ENCODE assay signal across 17 mouse cellular contexts in the genomic region with DNA sequence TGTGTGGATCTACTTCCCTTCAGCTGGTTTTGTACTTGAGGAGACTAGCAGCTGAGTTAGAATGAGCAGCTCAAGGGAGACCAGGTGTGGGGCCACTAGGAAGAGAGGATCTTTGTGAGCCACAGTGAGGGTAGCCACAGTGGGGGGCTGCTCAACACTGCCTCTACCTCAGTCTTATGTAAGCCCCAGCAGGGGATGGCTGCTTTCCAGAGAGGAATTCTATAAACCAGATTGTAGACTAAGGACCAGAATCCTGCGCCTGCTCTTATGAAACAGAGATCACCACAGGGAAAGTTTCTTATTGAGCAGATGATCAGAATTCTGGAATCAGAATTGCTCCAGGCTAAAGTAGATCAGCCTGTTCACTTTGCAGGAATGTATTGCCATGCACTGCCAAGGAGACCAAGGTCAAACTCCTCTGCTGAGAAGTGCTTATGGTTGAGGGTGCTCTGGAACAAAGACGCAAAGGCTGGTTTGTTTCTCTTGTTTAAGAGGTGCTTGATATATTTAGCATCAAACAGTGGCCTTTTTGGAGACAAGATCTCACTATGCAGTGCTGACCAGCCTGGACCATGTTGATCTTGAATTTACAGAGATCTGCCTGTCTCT. TPM values are rescaled to one million over a fixed set of nuclear protein-coding genes. Genes with fewer than 3 reads are reported as not detected.
DNase-seq lines count a peak whose midpoint lies in the region; ATAC-seq and TF ChIP-seq lines count a peak whose summit lies in the region.
"Had no signal": no experiment of that assay in that cellular context is flagged by ENCODE, and none has a peak within 500 bp of the region (broad histone marks: within the 10 kb centered on the region; RNA-seq: fewer than 3 reads in every experiment).

No protein-coding gene starts in this region.

- H3K9me3 ChIP-seq in heart, embryonic 12.5 days (replicated peaks), result no peaks in the 10 kb centered on the region
- no peaks in the 10 kb centered on the region for H3K9me3 ChIP-seq in limb, embryonic 12.5 days
- H3K9me3 ChIP-seq in limb, embryonic 10.5 days (replicated peaks), result no peaks in the 10 kb centered on the region
- H3K9me3 ChIP-seq: embryonic facial prominence, embryonic 13.5 days; midbrain, embryonic 15.5 days; neural tube, embryonic 13.5 days; stomach, embryonic 15.5 days had no signal

- no peak for DNase-seq in heart, postnatal 25 days (ENCODE audit: low spot score)
- no peak for DNase-seq in limb, embryonic 10.5 days (ENCODE audit: low spot score)
- peak; percentile 3 for DNase-seq in brain, embryonic 14.5 days (ENCODE audit: low read depth)
- DNase-seq in cerebellum, postnatal 36 days, result peak; percentile 76 to 83
- no peak for DNase-seq in ovary, adult 18-20 months (ENCODE audit: low spot score)
- DNase-seq: gastrocnemius, postnatal 14 days; lung, postnatal 14 days had no signal

- H3K9ac ChIP-seq in heart, embryonic 12.5 days, result no peak overlapping the region
- no peak overlapping the region for H3K9ac ChIP-seq in limb, embryonic 12.5 days (replicated peaks)
- H3K9ac ChIP-seq: embryonic facial prominence, embryonic 13.5 days; hindbrain, embryonic 14.5 days; midbrain, embryonic 15.5 days; neural tube, embryonic 13.5 days; stomach, embryonic 15.5 days had no signal

- H3K4me1 ChIP-seq in heart, embryonic 12.5 days (replicated peaks), result 0 out of 2 replicates have a peak, but pooled peaks cover 14% of the 10 kb centered on the region
- no peaks in the 10 kb centered on the region for H3K4me1 ChIP-seq in limb, embryonic 12.5 days (replicated peaks)
- no peaks in the 10 kb centered on the region for H3K4me1 ChIP-seq in limb, embryonic 10.5 days
- H3K4me1 ChIP-seq: embryonic facial prominence, embryonic 13.5 days; midbrain, embryonic 15.5 days; stomach, embryonic 15.5 days had no signal

- no peak for TF ChIP-seq POLR2A in brain, embryonic 14.5 days (IDR thresholded peaks at IDR 0.05; ENCODE audit: borderline replicate concordance, extremely low read depth, insufficient read depth, insufficient read length, poor library complexity, severe bottlenecking)

- H3K36me3 ChIP-seq in heart, embryonic 12.5 days, result peaks cover 64% of the 10 kb centered on the region
- H3K36me3 ChIP-seq in limb, embryonic 12.5 days, result peaks cover 88% of the 10 kb centered on the region
- peaks cover 91% of the 10 kb centered on the region for H3K36me3 ChIP-seq in limb, embryonic 10.5 days

- TF ChIP-seq CTCF in brain, embryonic 14.5 days (IDR thresholded peaks at IDR 0.05; ENCODE audit: borderline replicate concordance, extremely low read depth, insufficient read depth, insufficient read length), result no peak

- H3K27ac ChIP-seq in heart, embryonic 12.5 days (ENCODE audit: poor library complexity, severe bottlenecking), result peak overlapping the region; percentile 61
- H3K27ac ChIP-seq in limb, embryonic 12.5 days, result peak overlapping the region; percentile 35; the same call in 1 of the 2 replicates
- H3K27ac ChIP-seq in limb, embryonic 10.5 days, result no peak overlapping the region
- H3K27ac ChIP-seq: embryonic facial prominence, embryonic 13.5 days; hindbrain, embryonic 14.5 days; midbrain, embryonic 15.5 days; neural tube, embryonic 13.5 days; stomach, embryonic 15.5 days had no signal

- intact Hi-C loops in heart, postnatal 25 days (cut with DNase I), result no loop called here

- no peak overlapping the region for H3K4me3 ChIP-seq in heart, embryonic 12.5 days
- no peak overlapping the region for H3K4me3 ChIP-seq in limb, embryonic 12.5 days (replicated peaks)
- H3K4me3 ChIP-seq in limb, embryonic 10.5 days, result no peak overlapping the region
- H3K4me3 ChIP-seq: embryonic facial prominence, embryonic 13.5 days; midbrain, embryonic 15.5 days; neural tube, embryonic 13.5 days; stomach, embryonic 15.5 days had no signal

- H3K4me2 ChIP-seq in heart, embryonic 12.5 days, result no peak overlapping the region
- H3K4me2 ChIP-seq in limb, embryonic 12.5 days, result no peak overlapping the region
- H3K4me2 ChIP-seq: embryonic facial prominence, embryonic 13.5 days; hindbrain, embryonic 14.5 days; midbrain, embryonic 15.5 days; neural tube, embryonic 13.5 days; stomach, embryonic 15.5 days had no signal

- no peaks in the 10 kb centered on the region for H3K27me3 ChIP-seq in heart, embryonic 12.5 days (replicated peaks)
- H3K27me3 ChIP-seq in limb, embryonic 12.5 days, result no peaks in the 10 kb centered on the region
- H3K27me3 ChIP-seq in limb, embryonic 10.5 days (ENCODE audit: low read depth, poor library complexity, severe bottlenecking), result no peaks in the 10 kb centered on the region
- H3K27me3 ChIP-seq: embryonic facial prominence, embryonic 13.5 days; midbrain, embryonic 15.5 days; neural tube, embryonic 13.5 days; Patski; stomach, embryonic 15.5 days had no signal

- no peak for ATAC-seq in heart, embryonic 12.5 days (ENCODE audit: insufficient number of reproducible peaks, low FRiP score)
- ATAC-seq in limb, embryonic 12.5 days (ENCODE audit: insufficient number of reproducible peaks, insufficient read depth, low FRiP score, low TSS enrichment, low read depth), result no peak
- ATAC-seq in activated CD4-positive, CD25-positive, alpha-beta regulatory T cell, adult 4 months, result no peak
- ATAC-seq: forebrain, embryonic 14.5 days; midbrain, embryonic 15.5 days; Patski had no signal

- WGBS in heart, embryonic 12.5 days, result 64% methylated on average over 2 of the region's 2 CpGs
- WGBS in limb, embryonic 12.5 days, result 90% methylated on average over 2 of the region's 2 CpGs
- 92% methylated on average over 2 of the region's 2 CpGs for WGBS in limb, embryonic 10.5 days

RNA-seq across cellular contexts. Expression of a gene that starts 22.4 kb away (rescaled TPM):
- 2.9 and 3.3 TPM in 2 replicates for polyA plus RNA-seq in heart, embryonic 12.5 days (2016; fragmentation: Nextera tagmentation; extraction: Ambion mirVana)
- 1 to 10 TPM in 1 of 2 experiments, under 1 TPM in 1; 0.65 to 1.2 TPM for total RNA-seq in heart, postnatal 25 days (2021)
- 4.7 and 5.2 TPM in 2 replicates for polyA plus RNA-seq in limb, embryonic 12.5 days (2016; fragmentation: Nextera tagmentation; extraction: Ambion mirVana)
- 2.6 TPM in 2 replicates for polyA plus RNA-seq in limb, embryonic 10.5 days (2016; fragmentation: Nextera tagmentation; extraction: Ambion mirVana)
- polyA plus RNA-seq in brain, embryonic 14.5 days (2012; rRNA removed), result 3.0 and 4.1 TPM in 2 replicates
- polyA plus RNA-seq in activated CD4-positive, CD25-positive, alpha-beta regulatory T cell, adult 4 months (2017; shearing (Covaris generic)), result 1 to 10 TPM; 3.1 to 6.4 TPM

RNA-seq across cellular contexts. Expression of a gene that starts 22.8 kb away (rescaled TPM):
- 77.2 and 79.9 TPM in 2 replicates for polyA plus RNA-seq in heart, embryonic 12.5 days (2016; fragmentation: Nextera tagmentation; extraction: Ambion mirVana)
- 10 to 100 TPM; 76.8 to 80.7 TPM for total RNA-seq in heart, postnatal 25 days (2021)
- polyA plus RNA-seq in limb, embryonic 12.5 days (2016; fragmentation: Nextera tagmentation; extraction: Ambion mirVana), result 88.7 and 106 TPM in 2 replicates
- polyA plus RNA-seq in limb, embryonic 10.5 days (2016; fragmentation: Nextera tagmentation; extraction: Ambion mirVana), result 53.3 and 61.0 TPM in 2 replicates
- 117 and 173 TPM in 2 replicates for polyA plus RNA-seq in brain, embryonic 14.5 days (2012; rRNA removed)
- polyA plus RNA-seq in activated CD4-positive, CD25-positive, alpha-beta regulatory T cell, adult 4 months (2017; shearing (Covaris generic)), result 1 to 10 TPM; 2.9 to 3.7 TPM

Comparison
In these comparisons a context has a peak if more than half of its experiments do, and no peak if none do; other contexts are left out.
1. DNase-seq: peak in brain, embryonic 14.5 days (single experiment) and cerebellum, postnatal 36 days (2 of 2); none in heart, postnatal 25 days (single experiment), limb, embryonic 10.5 days (single experiment) and ovary, adult 18-20 months (single experiment).
2. RNA of a gene that starts 22.8 kb away (polyA plus RNA-seq): 117 to 173 TPM in brain, embryonic 14.5 days, 88.7 to 106 TPM in limb, embryonic 12.5 days, 77.2 to 79.9 TPM in heart, embryonic 12.5 days and 53.3 to 61.0 TPM in limb, embryonic 10.5 days; 2.9 to 3.7 TPM in activated CD4-positive, CD25-positive, alpha-beta regulatory T cell, adult 4 months; every median in the first group is over 10 times any median in the second.